Mouse (Mus musculus) MEL (cell line): ENCODE data around the gene Cox8c. TPM values are rescaled to one million over a fixed set of nuclear protein-coding genes. Genes with fewer than 3 reads are reported as not detected.
A peak's percentile ranks its signal among the peaks of the same experiment; 100 is the strongest.

Experiments used
- DNase-seq: peaks from one replicate; pipeline ENCODE4 v3.0.0; 2011; ENCODE audit warnings: low read depth, low spot score
- H3K27ac ChIP-seq: 2 replicates; pipeline ENCODE4 v1.5.1; 2012; ENCODE audit warnings: low read depth, mild to moderate bottlenecking, control low read depth, low read length, moderate library complexity; ENCODE audit not compliant: control insufficient read depth
- H3K27me3 ChIP-seq, 2 experiments: fragments of 150-350 bp in 1 of 2; sonication (generic) in 1 of 2; 2 replicates each; pipeline ENCODE4 v1.6.1; 2012; ENCODE audit warnings: low read length in 2 of 2, mild to moderate bottlenecking in 2 of 2, improper control_type of control experiment in 1 of 2, moderate library complexity in 1 of 2; ENCODE audit not compliant: insufficient read depth in 2 of 2, control insufficient read depth in 1 of 2
- H3K36me3 ChIP-seq, 2 experiments: 2 replicates each; pipeline ENCODE4 v1.6.1; 2012 to 2014; ENCODE audit warnings: low read length in 2 of 2, improper control_type of control experiment in 1 of 2, inconsistent platforms in 1 of 2, mild to moderate bottlenecking in 1 of 2; ENCODE audit not compliant: insufficient read depth in 2 of 2, control insufficient read depth in 1 of 2
- H3K4me1 ChIP-seq, 2 experiments: fragments of 150-350 bp in 1 of 2; sonication (generic) in 1 of 2; 2 replicates each; pipeline ENCODE4 v1.6.1; 2012; ENCODE audit warnings: low read length in 2 of 2, improper control_type of control experiment in 1 of 2, mild to moderate bottlenecking in 1 of 2; ENCODE audit not compliant: insufficient read depth in 2 of 2, control insufficient read depth in 1 of 2
- H3K4me3 ChIP-seq, 2 experiments: fragments of 150-350 bp in 1 of 2; sonication (generic) in 1 of 2; 2 replicates each; pipeline ENCODE4 v1.5.1; 2012; ENCODE audit warnings: low read depth in 2 of 2, low read length in 2 of 2, mild to moderate bottlenecking in 2 of 2, moderate library complexity in 2 of 2, control low read depth in 1 of 2, improper control_type of control experiment in 1 of 2; ENCODE audit not compliant: control insufficient read depth in 1 of 2, insufficient read depth in 1 of 2
- H3K79me2 ChIP-seq: 2 replicates; pipeline ENCODE4 v1.6.1; 2012; ENCODE audit warnings: mild to moderate bottlenecking, low read length, moderate library complexity; ENCODE audit not compliant: control insufficient read depth, poor library complexity, insufficient read depth
- H3K9ac ChIP-seq: 2 replicates; pipeline ENCODE4 v1.6.1; 2012; ENCODE audit warnings: low read depth, mild to moderate bottlenecking, control low read depth, low read length, moderate library complexity; ENCODE audit not compliant: control insufficient read depth, poor library complexity, severe bottlenecking
- H3K9me3 ChIP-seq: fragments of 150-350 bp; sonication (generic); replicated peaks from 2 replicates; pipeline ENCODE4 v1.6.1; 2012; ENCODE audit warnings: mild to moderate bottlenecking, low read length, improper control_type of control experiment, moderate library complexity; ENCODE audit not compliant: insufficient read depth
- BHLHE40 ChIP-seq: IDR thresholded peaks from 2 replicates; pipeline ENCODE4 v1.6.1; 2012; ENCODE audit warnings: low read depth, mild to moderate bottlenecking, inconsistent platforms, low read length, improper control_type of control experiment, borderline replicate concordance
- CHD1 ChIP-seq: IDR thresholded peaks from 2 replicates; pipeline ENCODE4 v1.6.1; 2012; ENCODE audit warnings: low read depth, mild to moderate bottlenecking, inconsistent platforms, low read length, improper control_type of control experiment
- CHD2 ChIP-seq: IDR thresholded peaks from 2 replicates; pipeline ENCODE4 v1.6.1; 2011; ENCODE audit warnings: low read length, improper control_type of control experiment
- CTCF ChIP-seq, 3 experiments: IDR thresholded peaks in 2 of 3; conservative IDR thresholded peaks in 1 of 3; 2 replicates each; pipeline ENCODE4 v1.5.1; 2011 to 2012; ENCODE audit warnings: low read length in 3 of 3, low read depth in 2 of 3, mild to moderate bottlenecking in 2 of 3, improper control_type of control experiment in 1 of 3, inconsistent platforms in 1 of 3, mixed read lengths in 1 of 3, moderate library complexity in 1 of 3; ENCODE audit not compliant: control insufficient read depth in 1 of 3, insufficient read depth in 1 of 3, poor library complexity in 1 of 3, severe bottlenecking in 1 of 3
- ELF1 ChIP-seq: IDR thresholded peaks from 2 replicates; pipeline ENCODE4 v1.6.1; 2014; ENCODE audit warnings: low read depth, mild to moderate bottlenecking, inconsistent platforms, low read length, improper control_type of control experiment, moderate library complexity
- EP300 ChIP-seq, 2 experiments: IDR thresholded peaks; 2 replicates each; pipeline ENCODE4 v1.6.1; 2011; ENCODE audit warnings: improper control_type of control experiment in 2 of 2, low read length in 2 of 2, low read depth in 1 of 2, mild to moderate bottlenecking in 1 of 2
- ETS1 ChIP-seq: IDR thresholded peaks from 2 replicates; pipeline ENCODE4 v1.6.1; 2012; ENCODE audit warnings: low read depth, mild to moderate bottlenecking, inconsistent platforms, low read length, improper control_type of control experiment, moderate library complexity
- GABPA ChIP-seq: IDR thresholded peaks from 2 replicates; pipeline ENCODE4 v1.6.1; 2012; ENCODE audit warnings: low read depth, mild to moderate bottlenecking, inconsistent platforms, low read length, improper control_type of control experiment, moderate library complexity
- GATA1 ChIP-seq: IDR thresholded peaks from 2 replicates; pipeline ENCODE4 v1.6.1; 2011; ENCODE audit warnings: low read depth, low read length, improper control_type of control experiment
- HCFC1 ChIP-seq: IDR thresholded peaks from 2 replicates; pipeline ENCODE4 v1.6.1; 2012; ENCODE audit warnings: low read depth, mild to moderate bottlenecking, inconsistent platforms, low read length, improper control_type of control experiment, moderate library complexity
- JUND ChIP-seq: IDR thresholded peaks from 2 replicates; pipeline ENCODE4 v1.6.1; 2011; ENCODE audit warnings: low read depth, mild to moderate bottlenecking, improper control_type of control experiment, low read length
- KAT2A ChIP-seq: conservative IDR thresholded peaks from 2 replicates; pipeline ENCODE4 v1.6.1; 2012; ENCODE audit warnings: low read depth, low read length, improper control_type of control experiment, inconsistent platforms
- MAFK ChIP-seq: IDR thresholded peaks from 2 replicates; pipeline ENCODE4 v1.6.1; 2011; ENCODE audit warnings: low read depth, mild to moderate bottlenecking, low read length, improper control_type of control experiment, borderline replicate concordance
- MAX ChIP-seq: IDR thresholded peaks from 2 replicates; pipeline ENCODE4 v1.6.1; 2011; ENCODE audit warnings: low read length, improper control_type of control experiment
- MAZ ChIP-seq: IDR thresholded peaks from 2 replicates; pipeline ENCODE4 v1.6.1; 2012; ENCODE audit warnings: low read depth, mild to moderate bottlenecking, inconsistent platforms, low read length, improper control_type of control experiment
- MEF2A ChIP-seq: IDR thresholded peaks from 2 replicates; pipeline ENCODE4 v1.6.1; 2014; ENCODE audit warnings: low read depth, mild to moderate bottlenecking, inconsistent platforms, low read length, improper control_type of control experiment; ENCODE audit not compliant: poor library complexity, insufficient replicate concordance, severe bottlenecking; ENCODE audit errors: extremely low read depth
- MXI1 ChIP-seq: IDR thresholded peaks from 2 replicates; pipeline ENCODE4 v1.6.1; 2011; ENCODE audit warnings: mild to moderate bottlenecking, low read depth, low read length, improper control_type of control experiment
- MYB ChIP-seq: IDR thresholded peaks from 2 replicates; pipeline ENCODE4 v1.6.1; 2011; ENCODE audit warnings: mild to moderate bottlenecking, low read depth, low read length, improper control_type of control experiment
- MYC ChIP-seq: IDR thresholded peaks from 2 replicates; pipeline ENCODE4 v1.6.1; 2011; ENCODE audit warnings: low read depth, mild to moderate bottlenecking, low read length, improper control_type of control experiment, moderate library complexity
- NELFE ChIP-seq: IDR thresholded peaks from 2 replicates; pipeline ENCODE4 v1.6.1; 2011; ENCODE audit warnings: low read depth, low read length, improper control_type of control experiment
- NRF1 ChIP-seq: IDR thresholded peaks from 2 replicates; pipeline ENCODE4 v1.6.1; 2014; ENCODE audit warnings: low read depth, mild to moderate bottlenecking, inconsistent platforms, low read length, improper control_type of control experiment, moderate library complexity; ENCODE audit not compliant: poor library complexity, insufficient read depth, severe bottlenecking
- POLR2A ChIP-seq, 2 experiments: IDR thresholded peaks; 2 replicates each; pipeline ENCODE4 v1.6.1; 2011 to 2012; ENCODE audit warnings: low read length in 2 of 2, mild to moderate bottlenecking in 2 of 2, control low read depth in 1 of 2, improper control_type of control experiment in 1 of 2, low read depth in 1 of 2, moderate library complexity in 1 of 2; ENCODE audit not compliant: control insufficient read depth in 1 of 2, insufficient read depth in 1 of 2, poor library complexity in 1 of 2
- POLR2AphosphoS2 ChIP-seq: IDR thresholded peaks from 2 replicates; pipeline ENCODE4 v1.6.1; 2011; ENCODE audit warnings: low read length, improper control_type of control experiment
- POLR2AphosphoS5 ChIP-seq: IDR thresholded peaks from 2 replicates; pipeline ENCODE4 v1.6.1; 2012; ENCODE audit warnings: low read depth, borderline replicate concordance, mild to moderate bottlenecking, inconsistent platforms, low read length, moderate library complexity, mixed read lengths
- RAD21 ChIP-seq: IDR thresholded peaks from 2 replicates; pipeline ENCODE4 v1.6.1; 2011; ENCODE audit warnings: mild to moderate bottlenecking, low read depth, low read length, improper control_type of control experiment
- RCOR1 ChIP-seq: IDR thresholded peaks from 2 replicates; pipeline ENCODE4 v1.6.1; 2012; ENCODE audit warnings: low read depth, mild to moderate bottlenecking, inconsistent platforms, low read length, improper control_type of control experiment
- SIN3A ChIP-seq: IDR thresholded peaks from 2 replicates; pipeline ENCODE4 v1.6.1; 2012; ENCODE audit warnings: low read length, improper control_type of control experiment, inconsistent platforms
- SMC3 ChIP-seq: IDR thresholded peaks from 2 replicates; pipeline ENCODE4 v1.6.1; 2011; ENCODE audit warnings: low read depth, low read length, improper control_type of control experiment
- TAL1 ChIP-seq: IDR thresholded peaks from 2 replicates; pipeline ENCODE4 v1.6.1; 2012; ENCODE audit warnings: mild to moderate bottlenecking, inconsistent platforms, low read length, moderate library complexity, mixed read lengths
- TBP ChIP-seq: IDR thresholded peaks from 2 replicates; pipeline ENCODE4 v1.8.0; 2011; ENCODE audit warnings: low read depth, low read length, improper control_type of control experiment
- TCF12 ChIP-seq: IDR thresholded peaks from 2 replicates; pipeline ENCODE4 v1.6.1; 2014; ENCODE audit warnings: low read depth, mild to moderate bottlenecking, inconsistent platforms, low read length, improper control_type of control experiment, moderate library complexity
- UBTF ChIP-seq: IDR thresholded peaks from 2 replicates; pipeline ENCODE4 v1.6.1; 2012; ENCODE audit warnings: low read depth, mild to moderate bottlenecking, inconsistent platforms, low read length, improper control_type of control experiment, moderate library complexity, borderline replicate concordance; ENCODE audit not compliant: insufficient read depth
- USF1 ChIP-seq: IDR thresholded peaks from 2 replicates; pipeline ENCODE4 v1.6.1; 2014; ENCODE audit warnings: low read depth, mild to moderate bottlenecking, inconsistent platforms, low read length, improper control_type of control experiment, moderate library complexity
- USF2 ChIP-seq, 2 experiments: IDR thresholded peaks; 2 replicates each; pipeline ENCODE4 v1.6.1; 2011 to 2012; ENCODE audit warnings: improper control_type of control experiment in 2 of 2, low read length in 2 of 2, borderline replicate concordance in 1 of 2, inconsistent platforms in 1 of 2, low read depth in 1 of 2, mild to moderate bottlenecking in 1 of 2; ENCODE audit not compliant: insufficient read depth in 1 of 2
- ZC3H11A ChIP-seq: IDR thresholded peaks from 2 replicates; pipeline ENCODE4 v1.6.1; 2012; ENCODE audit warnings: low read depth, mild to moderate bottlenecking, inconsistent platforms, low read length, improper control_type of control experiment
- ZKSCAN1 ChIP-seq: IDR thresholded peaks from 2 replicates; pipeline ENCODE4 v1.6.1; 2012; ENCODE audit warnings: low read depth, mild to moderate bottlenecking, inconsistent platforms, low read length, improper control_type of control experiment, moderate library complexity
- ZMIZ1 ChIP-seq: IDR thresholded peaks from 2 replicates; pipeline ENCODE4 v1.6.1; 2012; ENCODE audit warnings: low read depth, mild to moderate bottlenecking, inconsistent platforms, low read length, improper control_type of control experiment, moderate library complexity
- ZNF384 ChIP-seq: IDR thresholded peaks from 2 replicates; pipeline ENCODE4 v1.6.1; 2012; ENCODE audit warnings: low read depth, mild to moderate bottlenecking, inconsistent platforms, low read length, improper control_type of control experiment
- polyA plus RNA-seq, 2 experiments: library from polyadenylated mRNA; stranded (reverse) in 1 of 2; unstranded in 1 of 2; fragments of >175 nt in 1 of 2; fragments of >200 nt in 1 of 2; gene quantifications; 2 replicates each; pipeline versions ENCODE4 v1.2.1 to v1.2.4; 2012; ENCODE audit warnings: low replicate concordance in 2 of 2, low read depth in 1 of 2; ENCODE audit not compliant: insufficient read length in 2 of 2, insufficient read depth in 1 of 2, missing spikeins in 1 of 2
- total RNA-seq: library from RNA; depleted of rRNA; stranded (reverse); fragments of 300-350 nt; gene quantifications from 2 replicates; pipeline ENCODE4 v1.2.3, GENCODE M21; 2012

Cox8c gene
- total and polyA plus RNA-seq, 3 experiments = not detected

DNA sequence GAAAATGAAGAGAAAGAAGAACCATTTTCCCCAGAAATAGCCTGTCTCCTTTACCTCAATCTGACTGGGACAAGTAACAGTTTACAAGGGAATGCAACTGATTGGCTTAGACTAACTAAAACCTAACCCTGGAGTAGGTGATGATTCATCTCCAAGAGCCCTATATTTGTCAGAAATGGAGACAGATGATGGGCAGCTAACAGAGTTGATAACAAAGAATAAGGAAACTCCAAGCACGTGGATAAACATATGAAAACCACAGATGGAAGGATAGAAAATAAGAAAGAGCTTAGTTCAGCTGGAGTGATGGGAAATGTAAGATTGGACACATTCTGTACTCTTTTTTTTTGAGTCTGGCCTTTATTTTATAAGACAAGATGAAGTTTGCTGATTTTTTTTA lies 28.6 kb upstream of the Cox8c start:
- H3K4me3 ChIP-seq = no peak overlapping the region
- no peaks in the 10 kb centered on the region for H3K9me3 ChIP-seq
- no peak overlapping the region for H3K9ac ChIP-seq
- peaks cover 41% of the 10 kb centered on the region for H3K79me2 ChIP-seq
- no peak overlapping the region for H3K27ac ChIP-seq
- H3K4me1 ChIP-seq = peaks cover 0 to 5% of the 10 kb centered on the region in 2 experiments; a peak in 3 of 4 replicates
- peaks cover 2 to 27% of the 10 kb centered on the region in 2 experiments; a peak in 3 of 4 replicates for H3K36me3 ChIP-seq
- DNase-seq = peak; percentile 60
- no peaks in the 10 kb centered on the region for H3K27me3 ChIP-seq
- no peak for TF ChIP-seq CTCF (IDR thresholded peaks at IDR 0.05 in 2 of 3, conservative IDR thresholded peaks at IDR 0.05 in 1 of 3; ENCODE audit: control insufficient read depth in 1 of 3, insufficient read depth in 1 of 3, low read depth in 2 of 3, low read length in 3 of 3, poor library complexity in 1 of 3, severe bottlenecking in 1 of 3)
- TF ChIP-seq RAD21 = no peak
- no peak for TF ChIP-seq CHD2
- peak; percentile 93 for TF ChIP-seq MYC
- no peak for TF ChIP-seq TBP
- no peak for TF ChIP-seq NRF1
- peak; percentile 69 for TF ChIP-seq GATA1
- TF ChIP-seq MEF2A = no peak
- TF ChIP-seq BHLHE40 = peak; percentile 92
- no peak for TF ChIP-seq POLR2A (IDR thresholded peaks at IDR 0.05; ENCODE audit: control insufficient read depth in 1 of 2, insufficient read depth in 1 of 2, low read depth in 1 of 2, low read length in 2 of 2, poor library complexity in 1 of 2)
- no peak for TF ChIP-seq KAT2A
- TF ChIP-seq RCOR1 = 0 out of 2 replicates have a peak, but pooled peaks have one; percentile 37
- TF ChIP-seq EP300 (IDR thresholded peaks at IDR 0.05; ENCODE audit: low read depth in 1 of 2, low read length in 2 of 2) = peak; percentile 54 to 66; a peak in 3 of 4 replicates
- TF ChIP-seq USF2 (IDR thresholded peaks at IDR 0.05; ENCODE audit: borderline replicate concordance in 1 of 2, insufficient read depth in 1 of 2, low read depth in 1 of 2, low read length in 2 of 2) = no peak
- TF ChIP-seq TCF12 = peak; percentile 33; the same call in 1 of the 2 replicates
- TF ChIP-seq HCFC1 = no peak
- TF ChIP-seq MAZ = no peak
- no peak for TF ChIP-seq UBTF
- TF ChIP-seq ZMIZ1 = no peak
- TF ChIP-seq MYB = no peak
- no peak for TF ChIP-seq GABPA
- TF ChIP-seq MAX = peak; percentile 72
- no peak for TF ChIP-seq MAFK
- peak; percentile 81 for TF ChIP-seq MXI1
- TF ChIP-seq NELFE = no peak
- TF ChIP-seq ZC3H11A = no peak
- TF ChIP-seq ELF1 = no peak
- 0 out of 2 replicates have a peak, but pooled peaks have one; percentile 7 for TF ChIP-seq USF1
- TF ChIP-seq SIN3A = peak; percentile 79
- TF ChIP-seq POLR2AphosphoS5 = no peak
- peak; percentile 89 for TF ChIP-seq ETS1
- no peak for TF ChIP-seq POLR2AphosphoS2
- no peak for TF ChIP-seq SMC3
- TF ChIP-seq JUND = no peak
- 0 out of 2 replicates have a peak, but pooled peaks have one; percentile 15 for TF ChIP-seq ZNF384
- no peak for TF ChIP-seq CHD1
- TF ChIP-seq TAL1 = peak; percentile 46
- no peak for TF ChIP-seq ZKSCAN1
